Comparison of ENCODE assay signal across 9 mouse cellular contexts in the genomic region with DNA sequence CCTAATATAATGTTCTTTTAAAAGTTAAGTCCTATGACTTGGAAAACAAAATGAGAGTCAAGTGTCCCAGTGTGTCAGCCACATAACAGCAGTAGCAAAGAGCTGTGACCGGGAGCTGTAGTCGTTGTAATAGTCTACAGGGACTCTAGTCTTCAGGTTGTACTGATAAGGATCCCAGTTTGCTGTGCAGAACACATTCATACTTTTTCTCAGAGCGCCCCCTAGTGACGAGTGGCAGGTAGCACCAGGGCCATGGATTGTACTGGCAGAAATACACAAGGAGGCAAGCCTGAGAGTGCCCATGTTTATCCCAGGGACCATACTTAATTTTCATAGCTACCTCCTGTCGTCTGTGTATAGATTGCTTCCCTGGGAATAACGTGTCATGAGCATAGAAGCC. TPM values are rescaled to one million over a fixed set of nuclear protein-coding genes. Genes with fewer than 3 reads are reported as not detected.
DNase-seq lines count a peak whose midpoint lies in the region; ATAC-seq lines count a peak whose summit lies in the region.
"Had no signal": no experiment of that assay in that cellular context is flagged by ENCODE, and none has a peak within 500 bp of the region (broad histone marks: within the 10 kb centered on the region; RNA-seq: fewer than 3 reads in every experiment).

No protein-coding gene starts in this region.

- H3K4me1 ChIP-seq in forebrain, embryonic 16.5 days (replicated peaks; ENCODE audit: control insufficient read depth, insufficient read depth, low read length), result no peaks in the 10 kb centered on the region
- no peaks in the 10 kb centered on the region for H3K4me1 ChIP-seq in lung, embryonic 16.5 days (replicated peaks; ENCODE audit: control insufficient read depth, insufficient read depth, low read length)

- no peak overlapping the region for H3K4me3 ChIP-seq in forebrain, embryonic 16.5 days (replicated peaks; ENCODE audit: low read length)
- H3K4me3 ChIP-seq in lung, embryonic 16.5 days (ENCODE audit: low read length), result no peak overlapping the region
- H3K4me3 ChIP-seq: myocyte had no signal

- WGBS in forebrain, embryonic 16.5 days, result 9% methylated on average over 6 of the region's 6 CpGs
- WGBS in lung, embryonic 16.5 days, result 4% methylated on average over 6 of the region's 6 CpGs

- no peak overlapping the region for H3K27ac ChIP-seq in forebrain, embryonic 16.5 days (ENCODE audit: low read length)
- H3K27ac ChIP-seq in lung, embryonic 16.5 days (ENCODE audit: low read length), result no peak overlapping the region

- no peaks in the 10 kb centered on the region for H3K27me3 ChIP-seq in forebrain, embryonic 16.5 days (replicated peaks; ENCODE audit: control insufficient read depth, insufficient read depth, low read length)
- H3K27me3 ChIP-seq in lung, embryonic 16.5 days (ENCODE audit: control insufficient read depth, insufficient read depth, low read depth, low read length), result no peaks in the 10 kb centered on the region

- peak; percentile 62 for DNase-seq in MEL-GATA-1-ER (ENCODE audit: extremely low read depth, low read depth)
- DNase-seq in cerebellum, adult 11 months, result peak; percentile 25
- DNase-seq in layer of hippocampus, adult 9-10 months (ENCODE audit: low spot score), result peak; percentile 56
- peak; percentile 59 for DNase-seq in retina, adult 2 months (ENCODE audit: low read depth, low spot score)
- peak; percentile 84 for DNase-seq in thymus, postnatal 4 days

- H3K9ac ChIP-seq in forebrain, embryonic 16.5 days (replicated peaks; ENCODE audit: low read depth, low read length), result no peak overlapping the region
- no peak overlapping the region for H3K9ac ChIP-seq in lung, embryonic 16.5 days (ENCODE audit: low read length)

- no peaks in the 10 kb centered on the region for H3K9me3 ChIP-seq in forebrain, embryonic 16.5 days (ENCODE audit: control insufficient read depth, low read length)
- no peaks in the 10 kb centered on the region for H3K9me3 ChIP-seq in lung, embryonic 16.5 days (ENCODE audit: control insufficient read depth, low read length)

- ATAC-seq in forebrain, embryonic 16.5 days, result peak; percentile 63; the same call in 1 of the 2 replicates
- ATAC-seq in hematopoietic stem cell, adult 5-6 weeks (replicated peaks in 1 of 2; ENCODE audit: insufficient read depth in 1 of 2, low FRiP score in 2 of 2, low TSS enrichment in 1 of 2, low read depth in 1 of 2, poor library complexity in 2 of 2, severe bottlenecking in 2 of 2), result peak; percentile 83 to 89
- ATAC-seq in lung, embryonic 16.5 days (ENCODE audit: low read depth), result peak; percentile 74; the same call in 1 of the 2 replicates

- H3K4me2 ChIP-seq in forebrain, embryonic 16.5 days (ENCODE audit: low read length), result no peak overlapping the region
- no peak overlapping the region for H3K4me2 ChIP-seq in lung, embryonic 16.5 days (ENCODE audit: low read depth, low read length)

- no peaks in the 10 kb centered on the region for H3K36me3 ChIP-seq in forebrain, embryonic 16.5 days (ENCODE audit: control insufficient read depth, insufficient read depth)
- no peaks in the 10 kb centered on the region for H3K36me3 ChIP-seq in lung, embryonic 16.5 days (ENCODE audit: control insufficient read depth, insufficient read depth, low read length)

RNA-seq across cellular contexts. Expression of gene Ly75, which starts 35.0 kb away (rescaled TPM):
- 1.2 and 1.5 TPM in 2 replicates for polyA plus RNA-seq in forebrain, embryonic 16.5 days (2015; fragmentation: Nextera tagmentation; extraction: Ambion mirVana)
- 12.8 and 15.6 TPM in 2 replicates for total RNA-seq in hematopoietic stem cell, adult 5-6 weeks (2017)
- polyA plus RNA-seq in lung, embryonic 16.5 days (2015; fragmentation: Nextera tagmentation; extraction: Ambion mirVana), result 1.9 and 2.4 TPM in 2 replicates

Comparison
In these comparisons a context has a peak if more than half of its experiments do, and no peak if none do; other contexts are left out.
1. DNase-seq: peak in every context shown above with its lines; median percentile 84 in thymus, postnatal 4 days; 62 in MEL-GATA-1-ER; 59 in retina, adult 2 months; 56 in layer of hippocampus, adult 9-10 months; 25 in cerebellum, adult 11 months.